ENCODE assay signal across 34 mouse cellular contexts in genomic region chr9:99484632-99485031, GRCm38 (mm10). TPM values are rescaled to one million over a fixed set of nuclear protein-coding genes. Genes with fewer than 3 reads are reported as not detected.
"Had no signal": no experiment of that assay in that cellular context is flagged by ENCODE, and none has a peak within 500 bp of the region (broad histone marks: within the 10 kb centered on the region; RNA-seq: fewer than 3 reads in every experiment).

No protein-coding gene starts in this region.

- H3K27me3 ChIP-seq: heart, embryonic 13.5 days; heart, embryonic 15.5 days; hindbrain, embryonic 13.5 days; hindbrain, embryonic 15.5 days; kidney, embryonic 15.5 days; limb, embryonic 13.5 days; limb, embryonic 15.5 days had no signal

- H3K9ac ChIP-seq: heart, embryonic 13.5 days; heart, embryonic 15.5 days; hindbrain, embryonic 13.5 days; hindbrain, embryonic 15.5 days; kidney, embryonic 15.5 days; limb, embryonic 13.5 days; limb, embryonic 15.5 days had no signal

- DNase-seq: gastrocnemius, adult 2 months; gastrocnemius, postnatal 10 days; gastrocnemius, postnatal 25 days; heart, adult 18-20 months; heart, postnatal 14 days; heart, postnatal 36 days; kidney, adult 11 months; kidney, adult 2 months; kidney, adult 9 months; kidney, postnatal 14 days; kidney, postnatal 36 days; layer of hippocampus, adult 9-11 months; layer of hippocampus, postnatal 36 days; left cerebral cortex, postnatal 4 days had no signal

- H3K4me1 ChIP-seq: kidney, embryonic 15.5 days; limb, embryonic 13.5 days; limb, embryonic 15.5 days had no signal

- H3K9me3 ChIP-seq: heart, embryonic 13.5 days; heart, embryonic 15.5 days; hindbrain, embryonic 13.5 days; hindbrain, embryonic 15.5 days; kidney, embryonic 15.5 days; limb, embryonic 13.5 days; limb, embryonic 15.5 days had no signal

- H3K4me3 ChIP-seq: gastrocnemius, adult 2 months; heart, embryonic 13.5 days; heart, embryonic 15.5 days; hindbrain, embryonic 13.5 days; hindbrain, embryonic 15.5 days; kidney, embryonic 15.5 days; limb, embryonic 13.5 days; limb, embryonic 15.5 days had no signal

- H3K27ac ChIP-seq: gastrocnemius, adult 2 months; heart, embryonic 13.5 days; heart, embryonic 15.5 days; hindbrain, embryonic 13.5 days; hindbrain, embryonic 15.5 days; hindbrain, postnatal 0 days; kidney, embryonic 15.5 days; kidney, postnatal 0 days; limb, embryonic 13.5 days; limb, embryonic 15.5 days had no signal

- ATAC-seq: hindbrain, postnatal 0 days; intestine, embryonic 16.5 days had no signal

- H3K4me2 ChIP-seq: heart, embryonic 11.5 days; heart, embryonic 13.5 days; heart, embryonic 15.5 days; hindbrain, embryonic 13.5 days; hindbrain, embryonic 15.5 days; kidney, embryonic 15.5 days; limb, embryonic 13.5 days; limb, embryonic 15.5 days had no signal

RNA-seq across cellular contexts. Expression of gene Nme9, which starts 33.4 kb away (rescaled TPM):
- total RNA-seq: gastrocnemius, adult 2 months; gastrocnemius, postnatal 10 days; gastrocnemius, postnatal 25 days; gastrocnemius, postnatal 4 days; granulocyte monocyte progenitor cell, adult 5-6 weeks; heart, postnatal 36 days; hematopoietic stem cell, adult 5-6 weeks; left cerebral cortex, adult 18-20 months; left cerebral cortex, postnatal 10 days; left cerebral cortex, postnatal 25 days had no signal
- polyA plus RNA-seq: heart, embryonic 13.5 days; intestine, embryonic 14.5 days; limb, embryonic 11.5 days; limb, embryonic 13.5 days; limb, embryonic 15.5 days; liver, embryonic 16.5 days had no signal
